Mouse (Mus musculus) NIH3T3 (cell line): ENCODE results near the gene Gm10639.
A peak's percentile ranks its signal among the peaks of the same experiment; 100 is the strongest.
"Not testable (repeated sequence)": the region's sequence is repeated elsewhere in the genome, so short reads cannot be mapped to it uniquely, and the experiment has no call there.

Experiments used
- DNase-seq: peaks from one replicate; pipeline ENCODE4 v3.0.0-alpha.2; 2012; ENCODE audit warnings: low read depth

The Gm10639 gene

GRCm38 (mm10) chr9:78289723-78290122 lies at the start of gene Gm10639:
TSS of gene Gm10639 (plus strand) at chr9:78289923.
- not testable (repeated sequence) for DNase-seq

- peak; percentile 81 for DNase-seq
These were observed 33.8 kb upstream of the Gm10639 start for GRCm38 (mm10) chr9:78255683-78256470.

GRCm38 (mm10) chr9:78256914-78257313 lies 32.8 kb upstream of the Gm10639 start, which contains the start of gene Gm3776:
TSS of gene Gm3776 (plus strand) at chr9:78257129.
- not testable (repeated sequence) for DNase-seq

- DNase-seq, result not testable (repeated sequence)
These were observed 30.0 kb upstream of the Gm10639 start for GRCm38 (mm10) chr9:78259688-78260087.

GRCm38 (mm10) chr9:78270945-78271344 lies 18.8 kb upstream of the Gm10639 start:
- DNase-seq, result not testable (repeated sequence)

- peak; percentile 79 for DNase-seq
These were observed 7.6 kb upstream of the Gm10639 start for GRCm38 (mm10) chr9:78282002-78282711.

GRCm38 (mm10) chr9:78289063-78289462 lies 660 bp upstream of the Gm10639 start:
- not testable (repeated sequence) for DNase-seq

- not testable (repeated sequence) for DNase-seq
These were observed 2.7 kb downstream of the Gm10639 start for GRCm38 (mm10) chr9:78292462-78292861.

- not testable (repeated sequence) for DNase-seq
These were observed 4.0 kb downstream of the Gm10639 start for GRCm38 (mm10) chr9:78293683-78294082.

GRCm38 (mm10) chr9:78294781-78295180 lies 5.1 kb downstream of the Gm10639 start:
- not testable (repeated sequence) for DNase-seq

GRCm38 (mm10) chr9:78296089-78296488 lies 6.4 kb downstream of the Gm10639 start:
- DNase-seq, result peak; percentile 73

- DNase-seq, result peak; percentile 31
These were observed 8.5 kb downstream of the Gm10639 start for GRCm38 (mm10) chr9:78298232-78298631.

GRCm38 (mm10) chr9:78299143-78299542 lies 9.4 kb downstream of the Gm10639 start:
- peak; percentile 40 for DNase-seq

GRCm38 (mm10) chr9:78308122-78308521 lies 18.4 kb downstream of the Gm10639 start:
- DNase-seq, result peak; percentile 14

- DNase-seq, result no peak
These were observed 25.0 kb downstream of the Gm10639 start, which contains the start of gene Omt2a for GRCm38 (mm10) chr9:78314696-78315095. TSS of gene Omt2a (minus strand) at chr9:78314796.

GRCm38 (mm10) chr9:78319499-78319898 lies 29.8 kb downstream of the Gm10639 start:
- peak; percentile 12 for DNase-seq

GRCm38 (mm10) chr9:78327289-78327688 lies 37.6 kb downstream of the Gm10639 start, which contains the start of gene Omt2b:
TSS of gene Omt2b (plus strand) at chr9:78327589.
- not testable (repeated sequence) for DNase-seq

- peak; percentile 18 for DNase-seq
These were observed 47.3 kb downstream of the Gm10639 start for GRCm38 (mm10) chr9:78337050-78337449.

- peak; percentile 62 for DNase-seq
These were observed 50.6 kb downstream of the Gm10639 start for GRCm38 (mm10) chr9:78340324-78340723.

- DNase-seq, result not testable (repeated sequence)
These were observed 52.8 kb downstream of the Gm10639 start for GRCm38 (mm10) chr9:78342494-78342893.

- DNase-seq, result not testable (repeated sequence)
These were observed 53.3 kb downstream of the Gm10639 start for GRCm38 (mm10) chr9:78343055-78343454.

GRCm38 (mm10) chr9:78345235-78345634 lies 55.5 kb downstream of the Gm10639 start:
- DNase-seq, result not testable (repeated sequence)

GRCm38 (mm10) chr9:78347004-78347403 lies 57.3 kb downstream of the Gm10639 start:
- no peak for DNase-seq
